Mouse (Mus musculus) liver, embryonic 15.5 days (tissue): ENCODE measurements around the gene Myrf. TPM values are rescaled to one million over a fixed set of nuclear protein-coding genes. Genes with fewer than 3 reads are reported as not detected.
A peak's percentile ranks its signal among the peaks of the same experiment; 100 is the strongest.

Experiments
- ATAC-seq: fragments of 200-750 bp; cut with Nextera tagmentation; 2 replicates; pipeline ENCODE4 v1.8.0; 2017; ENCODE audit warnings: moderate number of reproducible peaks, mild to moderate bottlenecking, moderate library complexity; ENCODE audit not compliant: insufficient read depth
- H3K27ac ChIP-seq: fragments of 300-500 bp; sonication (generic); replicated peaks from 2 replicates; pipeline ENCODE4 v1.5.1; 2015; ENCODE audit warnings: mild to moderate bottlenecking, inconsistent platforms
- H3K27me3 ChIP-seq: fragments of 300-500 bp; sonication (generic); 2 replicates; pipeline ENCODE4 v1.6.1; 2015; ENCODE audit warnings: mild to moderate bottlenecking, inconsistent platforms
- H3K36me3 ChIP-seq: fragments of 300-500 bp; sonication (generic); replicated peaks from 2 replicates; pipeline ENCODE4 v1.6.1; 2015; ENCODE audit warnings: moderate library complexity, mild to moderate bottlenecking, inconsistent platforms
- H3K4me1 ChIP-seq: fragments of 300-500 bp; sonication (generic); replicated peaks from 2 replicates; pipeline ENCODE4 v1.6.1; 2015; ENCODE audit warnings: inconsistent platforms
- H3K4me2 ChIP-seq: fragments of 300-500 bp; sonication (generic); 2 replicates; pipeline ENCODE4 v1.6.1; 2015; ENCODE audit warnings: moderate library complexity, mild to moderate bottlenecking, inconsistent platforms
- H3K4me3 ChIP-seq: fragments of 300-500 bp; sonication (generic); replicated peaks from 2 replicates; pipeline ENCODE4 v1.5.1; 2015; ENCODE audit warnings: mild to moderate bottlenecking, inconsistent platforms
- H3K9ac ChIP-seq: fragments of 300-500 bp; sonication (generic); 2 replicates; pipeline ENCODE4 v1.6.1; 2015; ENCODE audit warnings: moderate library complexity, mild to moderate bottlenecking, inconsistent platforms
- H3K9me3 ChIP-seq: fragments of 300-500 bp; sonication (generic); replicated peaks from 2 replicates; pipeline ENCODE4 v1.6.1; 2016; ENCODE audit warnings: inconsistent platforms
- WGBS: fragments of 180-500 bp; shearing (Covaris S2); methylation state at CpG from one replicate; pipeline ENCODE4 v1.1.7; 2015; ENCODE audit warnings: mixed read lengths; ENCODE audit not compliant: insufficient replicate concordance; 5-methylcytosine and 5-hydroxymethylcytosine counted together
- polyA plus RNA-seq: library from polyadenylated mRNA; unstranded; fragments of >200 nt; fragmentation: Nextera tagmentation; extraction: Ambion mirVana; gene quantifications from 2 replicates; pipeline ENCODE4 v1.2.1, GENCODE M21; 2015

Myrf gene
- polyA plus RNA-seq, 1 experiment from 2014 or later = 2.6 TPM

DNA sequence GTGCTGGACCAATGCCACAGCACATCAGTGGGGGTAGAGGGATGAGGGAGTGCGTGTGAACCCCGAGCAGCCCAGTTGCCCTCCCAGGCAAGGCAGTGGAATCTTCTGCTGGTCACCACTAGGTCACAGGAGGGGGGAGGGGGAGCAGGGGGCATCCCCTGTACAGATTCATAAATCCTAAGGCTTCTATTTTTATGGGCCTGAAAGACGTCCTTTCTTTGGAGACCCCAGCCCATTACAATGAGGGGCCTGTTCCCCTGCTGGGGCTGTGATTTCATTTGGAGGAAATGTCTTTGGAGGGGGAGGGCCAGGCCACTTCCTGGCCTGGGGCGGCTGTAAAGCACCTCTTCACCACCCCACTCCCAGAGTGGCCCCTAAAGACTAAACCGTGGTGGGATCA lies 33.5 kb upstream of the Myrf start:
- no peak overlapping the region for H3K9ac ChIP-seq
- H3K9me3 ChIP-seq = no peaks in the 10 kb centered on the region
- no peak overlapping the region for H3K4me3 ChIP-seq
- no peak for ATAC-seq
- H3K4me2 ChIP-seq = no peak overlapping the region
- no peaks in the 10 kb centered on the region for H3K36me3 ChIP-seq
- 39% methylated on average over 5 of the region's 5 CpGs for WGBS
- no peaks in the 10 kb centered on the region for H3K27me3 ChIP-seq
- no peak overlapping the region for H3K27ac ChIP-seq
- H3K4me1 ChIP-seq = peaks cover 19% of the 10 kb centered on the region

DNA sequence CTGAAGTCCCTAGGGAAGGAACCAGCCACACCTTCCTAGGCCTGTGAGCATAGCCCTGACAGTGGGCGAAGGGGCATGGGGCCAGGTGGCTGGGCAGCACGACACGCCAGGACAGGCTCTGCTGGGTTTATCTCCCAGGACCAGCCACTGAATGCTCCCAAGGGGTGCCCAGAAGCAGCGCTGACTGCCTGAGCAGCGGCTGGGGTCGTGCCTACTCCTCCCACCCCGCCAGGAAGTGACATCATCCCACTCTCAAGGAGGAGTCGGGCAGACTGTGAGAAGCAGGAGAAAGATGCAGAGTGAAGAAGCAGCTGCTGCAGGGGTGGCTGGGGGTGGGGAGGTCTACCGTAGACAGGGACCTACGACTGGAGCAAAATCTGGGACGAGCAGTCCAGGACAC lies 32.2 kb upstream of the Myrf start:
- Histone ChIP-seq H3K4me1 (peaks cover 11% of the 10 kb centered on the region), H3K36me3 (no peaks in the 10 kb centered on the region), H3K9me3 (no peaks in the 10 kb centered on the region), H3K27me3 (no peaks in the 10 kb centered on the region), H3K4me3 (no peak overlapping the region), H3K27ac (no peak overlapping the region), H3K4me2 (no peak overlapping the region), H3K9ac (no peak overlapping the region)
- WGBS = 18% methylated on average over 11 of the region's 11 CpGs
- no peak for ATAC-seq

DNA sequence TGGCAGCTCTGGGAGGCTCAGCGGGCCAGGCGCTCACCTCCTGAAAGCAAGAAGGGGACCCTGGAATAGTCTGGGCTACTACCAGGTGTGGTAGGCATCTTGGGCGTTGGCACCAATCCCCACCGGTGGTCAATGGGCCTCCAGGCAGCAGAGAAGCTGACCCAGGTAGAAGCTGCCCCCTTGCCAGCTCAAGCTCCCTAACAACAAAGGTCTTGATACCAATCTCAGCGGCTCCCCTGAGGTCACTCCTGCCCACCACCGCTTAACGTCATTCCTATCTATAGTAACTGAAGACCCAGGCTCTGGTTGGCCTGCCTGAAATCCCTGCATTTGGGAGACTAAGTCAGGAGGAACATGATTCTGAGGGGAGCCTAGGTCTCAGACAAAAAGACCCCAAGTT lies 31.0 kb upstream of the Myrf start:
- Histone ChIP-seq H3K4me3 (no peak overlapping the region), H3K4me2 (no peak overlapping the region), H3K4me1 (peaks cover 10% of the 10 kb centered on the region), H3K27ac (no peak overlapping the region), H3K9ac (no peak overlapping the region), H3K9me3 (no peaks in the 10 kb centered on the region), H3K36me3 (no peaks in the 10 kb centered on the region), H3K27me3 (no peaks in the 10 kb centered on the region)
- WGBS = 72% methylated on average over 7 of the region's 7 CpGs
- no peak for ATAC-seq

DNA sequence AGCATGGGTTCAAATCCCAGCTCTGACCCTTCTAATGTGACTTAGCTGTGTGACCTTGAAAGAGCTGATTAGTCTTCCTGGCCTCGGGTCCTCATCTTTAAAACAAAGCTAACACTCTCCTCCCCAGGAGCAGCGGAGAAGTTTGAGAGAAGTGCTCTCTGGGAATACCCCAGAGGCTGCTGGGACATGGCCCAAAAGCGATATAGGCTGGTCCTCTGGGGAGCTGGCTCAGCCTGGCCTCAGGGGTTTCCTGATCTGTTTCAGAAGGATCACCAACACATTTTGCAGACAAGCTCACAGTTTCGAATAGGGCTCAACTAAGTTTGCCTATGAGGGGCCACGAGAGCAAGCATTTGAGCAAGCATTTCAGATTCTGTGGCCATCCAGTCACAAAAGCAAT lies 29.8 kb upstream of the Myrf start:
- no peaks in the 10 kb centered on the region for H3K27me3 ChIP-seq
- no peak overlapping the region for H3K9ac ChIP-seq
- no peak overlapping the region for H3K4me3 ChIP-seq
- no peak overlapping the region for H3K27ac ChIP-seq
- WGBS = 63% methylated on average over 5 of the region's 5 CpGs
- no peaks in the 10 kb centered on the region for H3K36me3 ChIP-seq
- ATAC-seq = no peak
- no peaks in the 10 kb centered on the region for H3K9me3 ChIP-seq
- H3K4me2 ChIP-seq = no peak overlapping the region
- H3K4me1 ChIP-seq = peaks cover 11% of the 10 kb centered on the region

DNA sequence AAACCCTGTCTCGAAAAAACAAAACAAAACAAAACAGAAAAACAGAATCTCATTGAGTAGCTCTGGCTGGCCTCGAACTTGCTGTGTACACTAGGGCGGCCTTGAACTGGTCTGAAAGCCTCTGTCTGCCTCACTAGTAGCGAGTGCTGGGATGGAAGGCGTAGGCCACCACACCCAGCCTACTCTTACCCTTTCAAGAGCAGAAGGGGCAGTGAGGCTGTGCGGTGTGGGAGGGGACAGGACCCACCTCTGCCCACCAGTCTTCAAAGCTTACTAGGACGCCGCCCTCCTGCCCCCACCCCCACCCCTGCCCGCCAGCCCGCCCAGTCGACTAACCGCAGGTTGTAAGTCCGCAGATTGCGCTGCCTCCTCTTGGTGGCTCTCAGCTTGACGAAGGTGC lies 28.3 kb upstream of the Myrf start:
- H3K4me1 ChIP-seq = peaks cover 11% of the 10 kb centered on the region
- WGBS = 75% methylated on average over 15 of the region's 15 CpGs
- ATAC-seq = no peak

DNA sequence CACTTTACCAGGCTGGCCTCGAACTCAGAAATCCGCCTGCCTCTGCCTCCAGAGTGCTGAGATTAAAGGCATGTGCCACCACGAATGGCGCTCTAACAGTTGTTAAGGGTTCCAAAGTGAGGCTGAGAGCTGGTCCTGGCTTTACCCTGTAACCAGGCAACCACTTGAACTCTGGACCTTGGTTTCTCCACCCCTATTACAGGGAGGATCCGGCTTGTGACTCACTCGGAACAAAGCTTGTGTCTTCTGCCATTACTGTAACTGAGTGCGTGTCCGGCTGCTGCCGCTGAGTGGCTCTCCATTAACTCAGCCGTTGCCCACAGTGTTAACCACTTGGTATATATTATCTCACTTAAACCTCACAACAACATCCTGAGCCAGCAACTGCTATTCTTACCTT lies 27.4 kb upstream of the Myrf start:
- Histone ChIP-seq H3K36me3 (no peaks in the 10 kb centered on the region), H3K27ac (no peak overlapping the region), H3K27me3 (peaks cover 10% of the 10 kb centered on the region; the same call in 1 of the 2 replicates), H3K9me3 (no peaks in the 10 kb centered on the region), H3K4me3 (no peak overlapping the region), H3K9ac (no peak overlapping the region), H3K4me2 (no peak overlapping the region), H3K4me1 (peaks cover 11% of the 10 kb centered on the region)
- WGBS = 64% methylated on average over 10 of the region's 10 CpGs
- ATAC-seq = peak; percentile 50; the same call in 1 of the 2 replicates

More for the DNA sequence above, 28.3 kb upstream of the Myrf start:
- H3K4me2 ChIP-seq = no peak overlapping the region
- no peak overlapping the region for H3K27ac ChIP-seq
- no peak overlapping the region for H3K4me3 ChIP-seq
- 0 out of 2 replicates have a peak, but pooled peaks cover 3% of the 10 kb centered on the region for H3K27me3 ChIP-seq
- no peak overlapping the region for H3K9ac ChIP-seq
- no peaks in the 10 kb centered on the region for H3K9me3 ChIP-seq
- no peaks in the 10 kb centered on the region for H3K36me3 ChIP-seq

DNA sequence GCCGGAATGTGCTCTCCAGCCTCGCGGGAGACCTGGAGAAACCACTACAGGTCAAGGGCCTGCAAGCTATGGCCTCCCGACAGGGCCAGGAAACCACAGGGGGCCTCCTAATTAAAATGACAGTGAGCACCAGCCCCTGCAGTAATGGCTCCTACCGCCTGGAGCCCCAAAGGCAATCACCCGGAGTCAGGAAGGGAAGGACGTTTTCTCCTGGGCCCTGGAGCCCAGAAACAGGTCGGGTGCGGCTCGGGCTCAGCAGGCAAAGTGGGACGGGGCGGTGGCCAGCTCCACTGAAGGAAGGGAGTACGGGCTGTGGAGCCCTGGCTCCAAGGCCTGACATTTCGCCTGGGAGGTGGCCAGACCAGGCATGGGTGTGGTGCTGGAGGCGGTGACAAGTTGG lies 26.5 kb upstream of the Myrf start:
- 19% methylated on average over 15 of the region's 15 CpGs for WGBS
- H3K9me3 ChIP-seq = no peaks in the 10 kb centered on the region
- H3K4me2 ChIP-seq = no peak overlapping the region
- no peak for ATAC-seq
- H3K27me3 ChIP-seq = peaks cover 10% of the 10 kb centered on the region; the same call in 1 of the 2 replicates
- peaks cover 11% of the 10 kb centered on the region for H3K4me1 ChIP-seq
- H3K36me3 ChIP-seq = no peaks in the 10 kb centered on the region
- H3K4me3 ChIP-seq = no peak overlapping the region
- H3K9ac ChIP-seq = no peak overlapping the region
- no peak overlapping the region; the same call in 1 of the 2 replicates for H3K27ac ChIP-seq

DNA sequence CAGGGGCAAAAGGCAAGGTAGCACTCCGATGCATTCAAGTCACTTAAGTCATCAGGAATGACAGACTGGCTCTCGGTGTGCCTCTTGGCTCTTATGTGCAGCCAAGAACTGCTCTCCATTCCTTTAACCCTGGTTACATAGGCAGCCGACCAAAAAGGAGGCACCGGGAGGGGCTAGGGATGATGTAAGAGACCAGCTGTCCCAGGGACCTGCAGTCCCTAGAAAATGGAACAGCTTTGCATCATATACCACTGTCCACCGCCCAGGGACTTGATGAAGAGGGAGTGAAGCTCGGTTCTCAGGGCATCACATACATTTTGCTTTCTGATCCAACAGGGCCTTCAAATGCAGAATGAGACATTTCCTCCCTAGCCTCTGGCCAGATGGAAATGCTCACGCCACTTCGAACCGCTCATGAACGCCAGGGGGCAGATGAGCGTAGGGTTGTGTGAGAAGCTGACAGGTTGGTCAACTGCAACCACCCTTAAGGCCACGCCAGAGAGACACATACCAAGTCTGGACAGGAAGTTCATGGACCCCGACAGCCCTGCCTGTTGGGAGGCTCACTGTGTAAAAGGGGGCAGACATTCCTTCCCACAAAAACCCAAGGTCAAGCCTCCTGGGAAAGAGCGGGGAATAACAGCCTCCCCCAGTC lies 25.8 kb upstream of the Myrf start:
- 19% methylated on average over 14 of the region's 14 CpGs for WGBS
- H3K27ac ChIP-seq = no peak overlapping the region

DNA sequence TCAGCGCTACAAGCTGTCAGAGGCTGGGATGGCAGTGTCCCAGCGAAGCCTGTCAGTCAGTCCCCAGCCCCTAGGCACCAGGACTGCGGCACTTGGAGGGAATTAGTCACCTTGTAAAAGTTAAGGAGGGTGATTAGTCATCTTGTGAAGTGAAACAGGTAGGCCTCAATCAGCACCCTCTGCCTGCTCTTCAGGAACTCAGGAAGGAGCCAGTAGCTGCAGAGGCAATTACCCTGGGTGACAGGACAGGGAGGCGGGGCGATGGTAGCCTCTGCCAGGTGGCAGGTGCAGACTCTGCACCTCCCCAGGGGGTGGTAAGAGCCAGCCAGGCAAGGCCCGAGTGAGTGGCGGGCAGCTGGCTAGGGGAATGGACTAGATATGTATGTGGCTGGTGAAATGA lies 20.8 kb upstream of the Myrf start:
- Histone ChIP-seq H3K4me1 (no peaks in the 10 kb centered on the region), H3K36me3 (no peaks in the 10 kb centered on the region), H3K4me3 (no peak overlapping the region), H3K4me2 (no peak overlapping the region), H3K27me3 (peaks cover 10% of the 10 kb centered on the region; the same call in 1 of the 2 replicates), H3K9ac (no peak overlapping the region), H3K9me3 (no peaks in the 10 kb centered on the region), H3K27ac (no peak overlapping the region)
- 49% methylated on average over 7 of the region's 7 CpGs for WGBS
- no peak for ATAC-seq

More for the DNA sequence above, 25.8 kb upstream of the Myrf start:
- H3K4me3 ChIP-seq = no peak overlapping the region
- no peak overlapping the region for H3K9ac ChIP-seq
- no peaks in the 10 kb centered on the region for H3K9me3 ChIP-seq
- no peaks in the 10 kb centered on the region for H3K36me3 ChIP-seq
- H3K27me3 ChIP-seq = peaks cover 10% of the 10 kb centered on the region; the same call in 1 of the 2 replicates
- ATAC-seq = peak; percentile 53
- H3K4me2 ChIP-seq = no peak overlapping the region
- peaks cover 11% of the 10 kb centered on the region for H3K4me1 ChIP-seq

DNA sequence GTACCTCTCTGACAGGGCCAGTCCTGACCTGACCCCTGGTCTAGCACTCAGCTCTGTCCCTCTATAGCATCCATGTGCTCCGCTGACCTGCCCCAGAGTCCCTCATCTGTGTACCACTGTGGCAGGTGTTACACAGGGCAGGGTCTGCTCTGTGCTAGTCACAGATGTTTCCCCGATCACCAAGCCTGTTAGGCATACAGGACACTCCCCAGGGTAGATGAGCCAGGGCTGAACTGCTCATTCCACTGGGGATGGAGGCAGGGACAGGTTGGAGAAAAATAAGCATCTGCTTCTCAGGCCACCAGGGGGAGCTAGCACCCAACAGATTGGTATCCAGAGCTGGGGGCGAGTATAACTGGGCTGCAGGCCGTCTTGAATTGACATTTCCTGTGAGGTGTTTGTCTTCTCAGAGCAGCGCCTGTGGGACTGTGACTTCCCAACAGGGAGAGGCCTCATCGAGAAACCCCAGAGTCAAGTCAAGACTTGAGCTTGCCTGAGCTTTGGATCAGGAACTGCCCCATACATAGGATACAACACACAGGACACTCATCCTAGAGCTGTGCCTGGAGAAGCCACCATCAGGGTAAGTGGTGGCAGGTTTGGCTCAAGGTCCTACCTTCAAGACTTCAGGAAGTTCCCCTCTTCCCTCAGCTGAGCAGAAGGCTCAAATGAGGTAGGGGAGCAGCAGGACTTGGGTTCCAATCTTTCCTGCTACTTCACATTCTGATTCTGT lies 17.9 kb upstream of the Myrf start:
- 14% methylated on average over 6 of the region's 6 CpGs for WGBS
- no peak overlapping the region for H3K4me2 ChIP-seq
- no peak overlapping the region for H3K9ac ChIP-seq
- H3K4me1 ChIP-seq = no peaks in the 10 kb centered on the region
- H3K9me3 ChIP-seq = no peaks in the 10 kb centered on the region
- H3K36me3 ChIP-seq = no peaks in the 10 kb centered on the region
- H3K27me3 ChIP-seq = peaks cover 4% of the 10 kb centered on the region; the same call in 1 of the 2 replicates
- no peak overlapping the region for H3K4me3 ChIP-seq
- H3K27ac ChIP-seq = no peak overlapping the region
- peak; percentile 31; the same call in 1 of the 2 replicates for ATAC-seq

DNA sequence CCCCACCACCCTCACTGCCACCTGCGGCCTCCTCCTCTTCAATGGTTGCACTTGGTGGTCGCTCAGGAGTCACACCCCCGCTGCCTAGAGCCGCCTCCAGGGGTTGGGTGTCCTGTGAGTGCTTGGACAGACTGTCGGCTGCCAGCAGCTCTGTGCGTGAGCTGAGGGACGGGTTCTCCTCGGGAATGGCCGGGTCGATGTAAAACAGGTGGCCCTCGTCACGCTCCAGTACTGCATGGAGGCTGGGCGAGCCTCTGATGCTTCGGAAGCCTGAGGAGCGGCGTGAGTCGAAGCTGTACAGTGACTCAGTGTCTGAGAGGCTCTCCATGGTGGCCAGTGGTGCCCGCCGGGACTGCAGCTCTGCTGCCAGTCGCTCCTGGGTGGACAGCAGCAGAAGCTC lies 7.6 kb upstream of the Myrf start:
- Histone ChIP-seq H3K27ac (no peak overlapping the region), H3K27me3 (0 out of 2 replicates have a peak, but pooled peaks cover 6% of the 10 kb centered on the region), H3K4me3 (no peak overlapping the region), H3K36me3 (no peaks in the 10 kb centered on the region), H3K4me1 (no peaks in the 10 kb centered on the region), H3K9me3 (no peaks in the 10 kb centered on the region), H3K9ac (no peak overlapping the region), H3K4me2 (no peak overlapping the region)
- ATAC-seq = no peak
- 48% methylated on average over 20 of the region's 20 CpGs for WGBS
